Mouse (Mus musculus) CH12.LX (cell line): ENCODE measurements around the gene D230025D16Rik. TPM values are rescaled to one million over a fixed set of nuclear protein-coding genes. Genes with fewer than 3 reads are reported as not detected.

ENCODE experiments used
- DNase-seq: peaks from one replicate; pipeline ENCODE4 v3.0.0-alpha.2; 2013; ENCODE audit errors: extremely low read depth
- H3K27ac ChIP-seq: 2 replicates; pipeline ENCODE4 v1.5.1; 2012; ENCODE audit warnings: low read depth, mild to moderate bottlenecking, control low read depth, moderate library complexity; ENCODE audit not compliant: insufficient read depth
- H3K27me3 ChIP-seq: replicated peaks from 2 replicates; pipeline ENCODE3; 2012; ENCODE audit warnings: inconsistent platforms
- H3K36me3 ChIP-seq, 2 experiments: replicated peaks in 1 of 2; 2 replicates each; pipeline versions ENCODE3 to v1.6.1; 2012; ENCODE audit warnings: inconsistent platforms in 1 of 2, low read length in 1 of 2, mild to moderate bottlenecking in 1 of 2, mixed read lengths in 1 of 2, moderate library complexity in 1 of 2; ENCODE audit not compliant: control insufficient read depth in 1 of 2, insufficient read depth in 1 of 2
- H3K4me1 ChIP-seq, 2 experiments: 2 replicates each; pipeline ENCODE4 v1.6.1; 2012; ENCODE audit warnings: inconsistent platforms in 1 of 2, moderate library complexity in 1 of 2; ENCODE audit not compliant: insufficient read depth in 2 of 2, control insufficient read depth in 1 of 2
- H3K4me2 ChIP-seq: 2 replicates; pipeline ENCODE4 v1.6.1; 2012; ENCODE audit warnings: low read depth, mild to moderate bottlenecking, control low read depth; ENCODE audit not compliant: poor library complexity, insufficient read depth, severe bottlenecking
- H3K4me3 ChIP-seq, 3 experiments: fragments of 150-350 bp in 1 of 3; sonication (generic) in 1 of 3; replicated peaks in 1 of 3; 2 replicates each; pipeline versions ENCODE3 to v1.5.1; 2011 to 2012; ENCODE audit warnings: low read depth in 2 of 3, low read length in 2 of 3, mild to moderate bottlenecking in 2 of 3, moderate library complexity in 2 of 3, control low read depth in 1 of 3, improper control_type of control experiment in 1 of 3, inconsistent platforms in 1 of 3, mixed read lengths in 1 of 3; ENCODE audit not compliant: poor library complexity in 1 of 3
- H3K79me2 ChIP-seq: replicated peaks from 2 replicates; pipeline ENCODE4 v1.6.1; 2012; ENCODE audit warnings: mild to moderate bottlenecking, moderate library complexity; ENCODE audit not compliant: control insufficient read depth, poor library complexity, insufficient read depth, severe bottlenecking; ENCODE audit errors: extremely low read depth
- H3K9ac ChIP-seq: 2 replicates; pipeline ENCODE4 v1.6.1; 2012; ENCODE audit warnings: low read depth, mild to moderate bottlenecking, control low read depth, moderate library complexity; ENCODE audit not compliant: insufficient read depth
- H3K9me3 ChIP-seq: replicated peaks from 2 replicates; pipeline ENCODE3; 2012; ENCODE audit warnings: low read length, inconsistent platforms, mixed read lengths
- BHLHE40 ChIP-seq: IDR thresholded peaks from 2 replicates; pipeline ENCODE4 v1.6.1; 2011; ENCODE audit warnings: mild to moderate bottlenecking, low read depth, low read length, improper control_type of control experiment
- CHD1 ChIP-seq: IDR thresholded peaks from 2 replicates; pipeline ENCODE4 v1.6.1; 2012; ENCODE audit warnings: low read depth, low read length, improper control_type of control experiment, inconsistent platforms
- CTCF ChIP-seq, 2 experiments: IDR thresholded peaks in 1 of 2; conservative IDR thresholded peaks in 1 of 2; 2 replicates each; pipeline ENCODE4 v1.5.1; 2011 to 2012; ENCODE audit warnings: low read depth in 2 of 2, low read length in 2 of 2, improper control_type of control experiment in 1 of 2, inconsistent platforms in 1 of 2, mild to moderate bottlenecking in 1 of 2, moderate library complexity in 1 of 2
- ELF1 ChIP-seq: IDR thresholded peaks from 2 replicates; pipeline ENCODE4 v1.6.1; 2014; ENCODE audit warnings: low read depth, mild to moderate bottlenecking, inconsistent platforms, low read length, improper control_type of control experiment
- EP300 ChIP-seq: IDR thresholded peaks from 2 replicates; pipeline ENCODE4 v1.6.1; 2011; ENCODE audit warnings: low read length, improper control_type of control experiment
- GABPA ChIP-seq: IDR thresholded peaks from 2 replicates; pipeline ENCODE4 v1.6.1; 2012; ENCODE audit warnings: low read depth, low read length, improper control_type of control experiment, inconsistent platforms; ENCODE audit not compliant: insufficient replicate concordance
- HCFC1 ChIP-seq: IDR thresholded peaks from 2 replicates; pipeline ENCODE4 v1.6.1; 2012; ENCODE audit warnings: low read depth, mild to moderate bottlenecking, inconsistent platforms, low read length, improper control_type of control experiment
- IRF4 ChIP-seq: IDR thresholded peaks from 2 replicates; pipeline ENCODE4 v1.6.1; 2014; ENCODE audit warnings: low read depth, mild to moderate bottlenecking, inconsistent platforms, low read length, improper control_type of control experiment
- KAT2A ChIP-seq: IDR thresholded peaks from 2 replicates; pipeline ENCODE4 v1.6.1; 2012; ENCODE audit warnings: low read length, improper control_type of control experiment, inconsistent platforms; ENCODE audit not compliant: insufficient replicate concordance
- MEF2A ChIP-seq: IDR thresholded peaks from 2 replicates; pipeline ENCODE4 v1.6.1; 2014; ENCODE audit warnings: low read depth, mild to moderate bottlenecking, inconsistent platforms, low read length, improper control_type of control experiment, borderline replicate concordance
- MXI1 ChIP-seq: IDR thresholded peaks from 2 replicates; pipeline ENCODE4 v1.6.1; 2011; ENCODE audit warnings: mild to moderate bottlenecking, low read depth, low read length, improper control_type of control experiment
- NELFE ChIP-seq: IDR thresholded peaks from 2 replicates; pipeline ENCODE4 v1.6.1; 2011; ENCODE audit warnings: low read depth, low read length, improper control_type of control experiment
- NRF1 ChIP-seq: IDR thresholded peaks from 2 replicates; pipeline ENCODE4 v1.6.1; 2014; ENCODE audit warnings: low read depth, mild to moderate bottlenecking, inconsistent platforms, low read length, improper control_type of control experiment, moderate library complexity
- POLR2A ChIP-seq: IDR thresholded peaks from 2 replicates; pipeline ENCODE4 v1.6.1; 2011; ENCODE audit warnings: low read depth, mild to moderate bottlenecking, improper control_type of control experiment, low read length
- POLR2AphosphoS2 ChIP-seq: IDR thresholded peaks from 2 replicates; pipeline ENCODE4 v1.6.1; 2011; ENCODE audit warnings: low read depth, low read length, improper control_type of control experiment
- SIN3A ChIP-seq: IDR thresholded peaks from 2 replicates; pipeline ENCODE4 v1.6.1; 2012; ENCODE audit warnings: low read length, improper control_type of control experiment, inconsistent platforms
- TBP ChIP-seq: conservative IDR thresholded peaks from 2 replicates; pipeline ENCODE4 v1.6.1; 2011; ENCODE audit warnings: low read depth, low read length, improper control_type of control experiment
- TCF12 ChIP-seq: IDR thresholded peaks from 2 replicates; pipeline ENCODE4 v1.6.1; 2014; ENCODE audit warnings: low read depth, mild to moderate bottlenecking, inconsistent platforms, low read length, improper control_type of control experiment
- ZMIZ1 ChIP-seq: IDR thresholded peaks from 2 replicates; pipeline ENCODE4 v1.6.1; 2012; ENCODE audit warnings: low read depth, mild to moderate bottlenecking, inconsistent platforms, low read length, improper control_type of control experiment
- ZNF384 ChIP-seq: IDR thresholded peaks from 2 replicates; pipeline ENCODE4 v1.6.1; 2012; ENCODE audit warnings: low read depth, low read length, improper control_type of control experiment, inconsistent platforms
- dilution Hi-C: fragments of 300-500 bp; cut with MboI; formaldehyde crosslinking; loops from 2 replicates; pipeline ENCODE4 v1.14.3; 2020; ENCODE audit warnings: low sequenced_read_pairs; ENCODE audit not compliant: extremely low pct_unique_long_range_greater_than_20kb, extremely low pct_ligation_motif_present
- in situ Hi-C: fragments of 300-500 bp; cut with MboI; formaldehyde crosslinking; loops from 3 replicates; pipeline ENCODE4 v1.14.3; 2019; ENCODE audit warnings: low sequenced_read_pairs, low pct_ligation_motif_present, low pct_unique_long_range_greater_than_20kb, mixed read lengths
- polyA plus RNA-seq: library from polyadenylated mRNA; unstranded; fragments of >175 nt; gene quantifications from 2 replicates; pipeline ENCODE4 v1.2.1, GENCODE M21; 2012; ENCODE audit warnings: low read depth; ENCODE audit not compliant: insufficient read length
- total RNA-seq, 2 experiments: library from RNA; depleted of rRNA; stranded (reverse); fragments of 300-350 nt in 1 of 2; fragments of >200 nt in 1 of 2; gene quantifications; 2 replicates each; pipeline ENCODE4 v1.2.3; 2012 to 2014

The D230025D16Rik gene
- total and polyA plus RNA-seq, 3 experiments, result 10.7 to 21.5 (median 14.0) TPM

GRCm38 (mm10) chr8:105263244-105263912, 38.4 kb downstream of the D230025D16Rik start:
- Histone ChIP-seq H3K9ac (0 out of 2 replicates have a peak overlapping the region, but pooled peaks have one; percentile 54), H3K79me2 (no peaks in the 10 kb centered on the region), H3K4me1 (peaks cover 9 to 54% of the 10 kb centered on the region in 2 experiments; a peak in 3 of 4 replicates), H3K36me3 (peaks cover 29 to 36% of the 10 kb centered on the region in 2 experiments), H3K9me3 (peaks cover 11% of the 10 kb centered on the region), H3K27me3 (no peaks in the 10 kb centered on the region), H3K4me2 (peak overlapping the region; percentile 85), H3K27ac (no peak overlapping the region), H3K4me3 (peak overlapping the region in 2 of 3 experiments; percentile 83 to 86)
- dilution Hi-C loops, result no loop called here
- in situ Hi-C loops, result no loop called here
- no peak for TF ChIP-seq KAT2A
- TF ChIP-seq TCF12, result no peak
- no peak for TF ChIP-seq NELFE
- TF ChIP-seq MXI1, result no peak
- TF ChIP-seq CTCF (conservative IDR thresholded peaks at IDR 0.05 in 1 of 2, IDR thresholded peaks at IDR 0.05 in 1 of 2; ENCODE audit: low read depth in 2 of 2, low read length in 2 of 2), result peak in 1 of 2 experiments; percentile 25; a peak in 1 of 4 replicates
- TF ChIP-seq BHLHE40, result no peak
- peak; percentile 47 for TF ChIP-seq ZNF384
- TF ChIP-seq TBP, result no peak
- no peak for TF ChIP-seq GABPA
- DNase-seq, result no peak

GRCm38 (mm10) chr8:105264024-105264982, 39.4 kb downstream of the D230025D16Rik start, which contains the start of the genes Tradd and Fbxl8:
TSS of gene Tradd (minus strand) at chr8:105264609.
TSS of gene Fbxl8 (plus strand) at chr8:105264648.
- Histone ChIP-seq H3K9ac (peak within 1 kb of the TSS; percentile 64), H3K27ac (peak within 1 kb of the TSS; percentile 24; the same call in 1 of the 2 replicates), H3K4me3 (peak within 1 kb of the TSS; percentile 79 to 86 (median 83)), H3K36me3 (peaks cover 26 to 36% of the 10 kb centered on the region in 2 experiments), H3K4me1 (peaks cover 9 to 49% of the 10 kb centered on the region in 2 experiments; a peak in 3 of 4 replicates), H3K27me3 (no peaks in the 10 kb centered on the region), H3K9me3 (peaks cover 21% of the 10 kb centered on the region), H3K4me2 (peak within 1 kb of the TSS; percentile 85), H3K79me2 (no peaks in the 10 kb centered on the region)
- peak; percentile 59 for DNase-seq
- dilution Hi-C loops (no loop called here), in situ Hi-C loops (no loop called here)
- TF ChIP-seq POLR2AphosphoS2, result peak; percentile 47; the same call in 1 of the 2 replicates
- TF ChIP-seq IRF4, result no peak
- TF ChIP-seq TCF12, result peak; percentile 61
- no peak for TF ChIP-seq GABPA
- TF ChIP-seq NRF1, result peak; percentile 88
- peak; percentile 99 for TF ChIP-seq ELF1
- peak; percentile 80; the same call in 1 of the 2 replicates for TF ChIP-seq SIN3A
- peak; percentile 77 for TF ChIP-seq NELFE
- peak; percentile 62 for TF ChIP-seq HCFC1
- TF ChIP-seq CTCF (conservative IDR thresholded peaks at IDR 0.05 in 1 of 2, IDR thresholded peaks at IDR 0.05 in 1 of 2; ENCODE audit: low read depth in 2 of 2, low read length in 2 of 2), result peak in 1 of 2 experiments; percentile 35; a peak in 2 of 4 replicates
- peak; percentile 87 for TF ChIP-seq POLR2A
- TF ChIP-seq ZMIZ1, result peak; percentile 65
- TF ChIP-seq EP300, result no peak
- peak; percentile 65 for TF ChIP-seq MXI1
- TF ChIP-seq CHD1, result 0 out of 2 replicates have a peak, but pooled peaks have one; percentile 28
- TF ChIP-seq MEF2A, result no peak
